Mouse (Mus musculus) ES-Bruce4 (cell line): Measurements from ENCODE around the gene Rab40c.

ENCODE experiments used
- CTCF ChIP-seq: IDR thresholded peaks from one replicate; pipeline ENCODE4 v1.8.1; 2011; ENCODE audit warnings: low read depth, low read length
- EP300 ChIP-seq: IDR thresholded peaks from 2 replicates; pipeline ENCODE4 v1.6.1; 2011; ENCODE audit warnings: low read depth, low read length; ENCODE audit not compliant: insufficient read depth
- POLR2A ChIP-seq: IDR thresholded peaks from one replicate; pipeline ENCODE4 v1.8.1; 2011; ENCODE audit warnings: low read length; ENCODE audit not compliant: insufficient read depth

- TF ChIP-seq POLR2A (no peak), CTCF (no peak), EP300 (no peak)
Observed at GRCm38 (mm10) chr17:25962413-25962905, 42.9 kb upstream of the Rab40c start.
